Mouse (Mus musculus): ENCODE data around the gene H2-DMb1.

H2-DMb1 gene

GRCm38 (mm10) chr17:34193468-34193867 lies 40.6 kb downstream of the H2-DMb1 start:
- no peak for DNase-seq (ENCODE audit: low spot score in 2 of 2)

- no peak for DNase-seq (ENCODE audit: low spot score in 2 of 2)
These were observed 41.9 kb downstream of the H2-DMb1 start for GRCm38 (mm10) chr17:34194723-34195122.

GRCm38 (mm10) chr17:34196491-34196890 lies 43.6 kb downstream of the H2-DMb1 start:
- peak; percentile 70 to 77 for DNase-seq (ENCODE audit: low spot score in 2 of 2)

- DNase-seq (ENCODE audit: low spot score in 2 of 2) = peak; percentile 87 to 90
These were observed 44.3 kb downstream of the H2-DMb1 start, which contains the start of gene Psmb8 for GRCm38 (mm10) chr17:34196941-34197894. TSS of gene Psmb8 (plus strand) at chr17:34197721.

DNA sequence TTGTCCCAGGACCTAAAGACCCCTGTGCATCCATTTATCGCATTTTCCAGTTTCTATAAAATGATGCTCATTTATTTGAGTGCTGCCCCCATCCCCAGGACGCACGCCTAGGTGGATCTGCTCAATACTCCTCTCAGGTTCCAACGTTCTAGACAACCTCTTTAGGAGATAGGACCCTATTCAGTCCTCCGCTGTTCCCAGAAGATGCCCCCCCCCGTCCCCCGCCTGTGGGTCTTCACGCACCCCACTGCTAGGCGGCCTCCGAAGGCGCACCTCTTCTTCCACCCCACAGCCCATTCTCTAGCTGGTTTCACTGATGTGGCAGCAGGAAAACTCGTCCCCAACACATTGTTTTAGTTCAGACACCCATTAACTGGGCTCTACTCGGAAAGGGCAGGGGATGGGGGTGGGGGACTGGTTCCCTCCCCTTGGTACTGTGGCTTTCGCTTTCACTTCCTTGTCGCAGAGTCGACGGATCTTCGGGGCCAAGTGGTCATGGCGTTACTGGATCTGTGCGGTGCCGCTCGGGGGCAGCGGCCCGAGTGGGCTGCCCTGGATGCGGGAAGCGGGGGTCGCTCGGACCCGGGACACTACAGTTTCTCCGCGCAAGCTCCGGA lies 45.1 kb downstream of the H2-DMb1 start:
- DNase-seq (ENCODE audit: low spot score in 2 of 2) = peak; percentile 79 to 83

DNA sequence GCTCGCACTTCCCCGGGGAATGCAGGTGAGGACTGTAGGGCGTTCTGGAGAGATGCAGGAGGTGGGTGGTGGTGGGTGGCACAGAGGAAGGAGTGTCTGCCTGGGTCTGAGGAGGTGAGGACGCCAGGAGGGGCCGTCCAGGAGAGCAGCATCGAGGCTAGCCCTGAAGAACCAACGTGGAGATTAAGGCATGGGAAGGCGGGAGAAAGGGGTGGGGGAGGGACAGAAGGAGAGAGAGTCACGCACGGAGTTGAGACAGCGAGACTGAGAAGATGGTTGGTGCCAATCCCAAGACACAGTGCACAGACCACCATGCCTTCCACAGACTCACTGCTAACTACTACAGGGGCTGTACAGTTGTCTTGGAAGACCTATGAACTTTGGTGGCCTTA lies 45.6 kb downstream of the H2-DMb1 start:
- DNase-seq (ENCODE audit: low spot score in 2 of 2) = no peak

DNA sequence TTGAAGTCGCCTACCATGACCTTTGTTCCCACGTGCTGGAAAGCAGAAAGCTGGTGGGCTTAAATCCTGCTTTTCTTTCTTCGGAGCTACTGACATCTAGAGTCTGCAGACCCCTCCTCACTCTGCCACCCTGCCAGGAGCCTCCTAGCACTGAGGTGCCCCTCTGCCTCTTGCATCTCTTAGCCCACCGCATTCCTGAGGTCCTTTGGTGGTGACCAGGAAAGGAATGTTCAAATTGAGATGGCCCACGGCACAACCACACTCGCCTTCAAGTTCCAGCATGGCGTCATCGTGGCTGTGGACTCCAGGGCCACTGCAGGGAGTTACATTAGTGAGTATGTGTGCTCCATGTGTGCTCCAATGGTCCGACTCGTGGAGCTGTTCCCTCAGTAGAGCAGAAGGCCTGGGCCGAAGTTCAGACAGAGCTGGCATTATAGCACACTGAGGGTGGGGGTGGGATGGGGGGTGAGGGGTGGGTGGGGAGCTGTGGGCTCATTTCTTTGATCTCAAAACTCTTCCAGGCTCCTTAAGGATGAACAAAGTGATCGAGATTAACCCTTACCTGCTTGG lies 46.3 kb downstream of the H2-DMb1 start:
- no peak for DNase-seq (ENCODE audit: low spot score in 2 of 2)

- no peak for DNase-seq (ENCODE audit: low spot score in 2 of 2)
These were observed 47.2 kb downstream of the H2-DMb1 start for GRCm38 (mm10) chr17:34200047-34200446.

DNA sequence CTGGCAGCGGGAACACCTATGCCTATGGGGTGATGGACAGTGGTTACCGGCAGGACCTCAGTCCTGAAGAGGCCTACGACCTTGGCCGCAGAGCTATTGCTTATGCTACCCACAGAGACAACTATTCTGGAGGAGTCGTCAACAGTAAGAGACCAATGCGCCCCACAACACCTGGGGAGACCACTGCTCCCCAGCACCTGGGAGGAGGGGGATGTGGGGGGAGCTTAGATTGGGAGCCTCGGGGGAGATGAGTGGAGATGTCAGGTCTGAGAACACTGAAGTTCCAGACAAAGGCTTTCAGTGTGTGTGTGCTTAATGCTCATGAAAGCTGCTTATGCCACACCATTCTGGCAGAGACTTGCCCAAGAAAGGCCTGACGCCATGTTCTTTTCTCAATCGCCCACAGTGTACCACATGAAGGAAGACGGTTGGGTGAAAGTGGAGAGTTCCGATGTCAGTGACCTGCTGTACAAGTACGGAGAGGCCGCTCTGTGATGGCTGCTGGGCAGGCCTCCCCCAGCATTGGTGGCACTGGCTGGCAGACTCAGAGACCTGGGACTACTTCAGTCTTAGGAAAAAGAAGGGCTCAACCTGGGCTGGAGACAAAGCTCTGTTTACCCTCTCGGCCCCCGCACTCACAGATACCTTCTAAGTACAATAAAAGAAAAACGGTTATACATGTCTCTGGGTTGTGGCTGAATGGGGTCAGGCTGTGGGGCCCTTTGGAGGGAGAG lies 48.1 kb downstream of the H2-DMb1 start:
- no peak for DNase-seq (ENCODE audit: low spot score in 2 of 2)

DNA sequence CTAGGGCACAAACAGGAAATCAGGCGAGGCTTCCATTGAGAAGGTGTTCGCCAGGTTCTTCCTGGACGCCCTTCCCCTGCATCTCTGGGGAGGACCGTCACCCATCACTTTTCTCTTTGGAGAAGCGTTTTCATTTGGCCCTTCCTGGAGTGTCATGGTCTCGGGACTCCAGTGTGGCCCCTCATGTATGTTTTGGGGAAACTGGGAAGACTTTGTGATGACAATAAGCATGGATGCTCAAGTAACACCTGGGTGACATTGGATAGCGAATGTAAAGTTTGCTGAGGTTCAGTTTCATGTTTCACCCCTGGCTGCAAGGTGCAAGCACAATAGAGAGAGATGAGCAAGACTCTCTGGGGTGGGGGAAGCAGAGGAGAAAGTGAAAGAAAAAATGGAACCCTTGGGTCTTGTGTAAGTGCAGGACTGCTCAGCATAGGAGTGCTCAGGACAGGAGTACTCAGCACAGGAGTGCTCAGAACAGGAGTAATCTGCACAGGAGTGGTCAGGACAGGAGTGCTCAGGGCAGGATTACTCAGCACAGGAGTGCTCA lies 48.7 kb downstream of the H2-DMb1 start:
- no peak for DNase-seq (ENCODE audit: low spot score in 2 of 2)

DNA sequence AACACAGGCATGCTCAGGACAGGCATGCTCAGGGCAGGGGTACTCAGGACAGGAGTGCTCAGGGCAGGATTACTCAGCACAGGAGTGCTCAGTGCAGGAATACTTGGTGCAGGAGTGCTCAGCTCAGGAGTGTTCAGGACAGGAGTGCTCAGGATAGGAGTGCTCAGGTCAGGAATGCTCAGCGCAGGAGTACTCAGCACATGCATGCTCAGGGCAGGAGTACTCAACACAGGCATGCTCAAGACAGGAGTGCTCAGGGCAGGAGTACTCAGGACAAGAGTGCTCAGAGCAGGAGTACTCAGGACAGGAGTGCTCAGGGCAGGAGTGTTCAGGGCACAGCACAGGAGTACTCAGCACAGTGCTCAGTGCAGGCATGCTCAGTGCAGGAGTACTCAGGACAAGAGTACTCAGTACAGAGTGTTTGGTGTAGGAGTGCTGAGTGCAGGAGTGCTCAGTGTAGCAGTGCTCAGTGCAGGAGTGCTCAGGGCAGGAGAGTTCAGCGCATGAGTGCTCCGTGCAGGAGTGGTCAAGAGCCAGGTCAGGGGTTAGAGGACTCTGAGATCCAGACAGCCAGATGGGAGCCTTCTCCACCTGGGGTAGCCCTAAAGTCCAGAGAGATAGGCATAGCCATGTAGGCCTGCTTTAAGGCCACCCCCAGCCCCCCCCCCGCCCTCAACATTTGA lies 50.0 kb downstream of the H2-DMb1 start:
- DNase-seq (ENCODE audit: low spot score in 2 of 2) = no peak

DNA sequence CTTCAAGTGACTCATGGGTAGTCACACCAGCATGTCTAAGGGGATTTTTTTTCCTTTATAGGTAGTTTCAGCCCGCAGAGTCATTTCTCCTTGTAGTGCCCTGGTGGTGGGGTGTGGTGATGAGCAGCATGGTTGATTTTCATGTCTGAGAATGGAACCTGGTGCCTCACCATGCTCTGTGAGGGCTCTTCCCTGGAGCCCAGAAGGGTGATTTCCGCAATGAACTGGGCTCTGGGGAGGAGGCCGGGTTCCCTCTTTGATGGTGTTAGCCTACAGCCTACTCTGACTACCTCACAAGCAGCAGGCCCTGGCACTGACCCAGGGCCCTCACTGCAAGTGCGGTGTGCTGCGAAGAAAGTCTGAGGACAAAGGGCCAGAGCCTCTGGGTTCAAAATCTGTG lies 50.6 kb downstream of the H2-DMb1 start, which contains the start of gene Tap2:
TSS of gene Tap2 (plus strand) at position 84 of the 400 bp plus-strand sequence.
- DNase-seq (ENCODE audit: low spot score in 2 of 2) = peak; percentile 38 to 48

GRCm38 (mm10) chr17:34204303-34205010 lies 51.6 kb downstream of the H2-DMb1 start:
- peak; percentile 86 to 89 for DNase-seq (ENCODE audit: low spot score in 2 of 2)

DNA sequence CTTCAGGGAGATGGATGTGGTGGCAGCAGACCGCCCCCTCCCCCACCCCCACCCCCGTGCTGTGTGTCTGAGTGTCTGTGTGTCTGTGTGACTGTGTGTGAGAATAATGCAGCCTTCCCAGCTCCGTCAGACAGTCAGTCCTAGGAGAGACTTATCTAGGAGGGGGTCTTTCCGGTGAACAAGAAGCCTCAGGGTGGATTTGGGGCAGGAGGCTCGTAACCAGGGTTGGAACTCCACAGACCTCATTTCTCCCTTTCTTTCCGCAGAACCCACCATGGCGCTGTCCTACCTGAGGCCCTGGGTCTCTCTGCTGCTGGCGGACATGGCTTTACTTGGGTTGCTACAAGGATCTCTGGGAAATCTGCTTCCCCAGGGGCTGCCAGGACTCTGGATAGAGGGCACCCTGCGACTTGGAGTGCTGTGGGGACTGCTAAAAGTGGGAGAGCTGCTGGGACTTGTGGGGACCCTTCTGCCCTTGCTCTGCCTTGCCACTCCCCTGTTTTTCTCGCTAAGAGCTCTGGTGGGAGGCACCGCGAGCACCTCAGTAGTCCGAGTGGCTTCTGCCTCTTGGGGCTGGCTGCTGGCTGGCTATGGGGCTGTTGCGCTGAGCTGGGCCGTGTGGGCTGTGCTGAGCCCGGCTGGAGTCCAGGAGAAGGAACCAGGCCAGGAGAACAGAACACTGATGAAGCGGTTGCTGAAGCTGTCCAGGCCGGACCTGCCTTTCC lies 52.3 kb downstream of the H2-DMb1 start:
- no peak for DNase-seq (ENCODE audit: low spot score in 2 of 2)

DNA sequence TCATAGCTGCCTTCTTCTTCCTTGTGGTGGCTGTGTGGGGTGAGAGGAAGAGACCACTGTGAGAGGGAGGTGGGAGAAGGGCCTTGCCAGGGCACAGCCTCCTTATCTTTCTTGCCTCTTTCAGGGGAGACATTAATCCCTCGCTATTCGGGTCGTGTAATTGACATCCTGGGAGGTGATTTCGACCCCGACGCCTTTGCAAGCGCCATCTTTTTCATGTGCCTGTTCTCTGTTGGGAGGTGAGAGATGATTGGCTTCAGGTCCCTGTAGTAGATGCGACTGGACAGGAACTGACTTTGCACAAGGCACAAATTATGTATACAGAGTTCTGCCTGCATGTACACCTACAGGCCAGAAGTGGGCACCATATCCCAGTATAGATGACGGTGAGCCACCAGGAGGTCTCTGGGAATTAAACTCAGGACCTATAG lies 52.9 kb downstream of the H2-DMb1 start:
- DNase-seq (ENCODE audit: low spot score in 2 of 2) = peak; percentile 60 to 64

DNA sequence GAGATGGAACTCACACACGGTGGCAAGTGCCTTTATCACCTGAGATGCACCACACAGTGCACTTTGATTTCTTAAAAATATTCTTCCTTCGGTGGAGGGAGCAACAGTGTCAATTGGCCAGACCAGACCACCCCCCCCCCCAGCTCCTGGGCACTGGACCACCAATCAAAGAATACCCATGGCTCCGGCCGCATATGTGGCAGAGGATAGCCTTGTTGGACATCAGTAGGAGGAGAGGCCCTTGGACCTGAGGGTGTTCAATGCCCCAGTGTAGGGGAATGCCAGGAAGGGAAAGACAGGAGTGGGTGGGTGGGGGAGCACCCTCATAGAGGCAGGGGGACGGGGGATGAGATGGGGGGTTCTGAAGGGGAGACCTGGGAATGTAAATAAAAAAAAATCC lies 53.9 kb downstream of the H2-DMb1 start:
- no peak for DNase-seq (ENCODE audit: low spot score in 2 of 2)

GRCm38 (mm10) chr17:34207456-34207855 lies 54.6 kb downstream of the H2-DMb1 start:
- no peak for DNase-seq (ENCODE audit: low spot score in 2 of 2)

DNA sequence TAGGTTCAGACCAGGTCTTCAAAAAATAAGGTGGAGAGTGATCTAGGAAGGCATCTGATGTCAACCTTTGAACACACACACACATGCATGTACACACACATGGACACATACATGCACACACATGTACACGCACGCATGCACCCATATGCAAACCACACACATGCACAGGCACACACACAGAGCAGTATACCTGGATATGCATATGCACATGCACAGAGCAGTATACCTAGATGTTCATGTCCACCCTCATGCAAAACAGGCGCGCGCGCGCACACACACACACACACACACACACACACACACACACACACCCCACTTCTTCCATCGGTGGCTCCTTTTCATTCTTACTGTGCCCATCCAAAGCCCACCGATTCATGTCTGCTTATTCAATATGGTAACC lies 55.0 kb downstream of the H2-DMb1 start:
- DNase-seq (ENCODE audit: low spot score in 2 of 2) = no peak

GRCm38 (mm10) chr17:34208421-34208820 lies 55.5 kb downstream of the H2-DMb1 start:
- no peak for DNase-seq (ENCODE audit: low spot score in 2 of 2)

- DNase-seq (ENCODE audit: low spot score in 2 of 2) = peak in 1 of 2 experiments; percentile 36
These were observed 56.8 kb downstream of the H2-DMb1 start for GRCm38 (mm10) chr17:34209680-34210079.

All from natural killer cell, adult 2 months (primary cell).